Mouse (Mus musculus) liver, adult 2 months (tissue): Measurements from ENCODE around the gene Gng7.

Experiments
- CTCF ChIP-seq: fragments of 200-500 bp; IDR thresholded peaks from 2 replicates; pipeline ENCODE4 v1.5.1; 2011; ENCODE audit warnings: low read depth, low read length, control low read depth
- POLR2A ChIP-seq: fragments of 200-500 bp; IDR thresholded peaks from 2 replicates; pipeline ENCODE4 v1.6.1; 2011; ENCODE audit warnings: low read length, control low read depth; ENCODE audit not compliant: insufficient read depth; ENCODE audit errors: extremely low read depth

GRCm38 (mm10) chr10:80913364-80914011, 101.3 kb downstream of the Gng7 start:
- TF ChIP-seq CTCF (no peak), POLR2A (no peak)
